Mouse (Mus musculus): ENCODE measurements around the gene 1700011L22Rik. TPM values are rescaled to one million over a fixed set of nuclear protein-coding genes. Genes with fewer than 3 reads are reported as not detected.

The 1700011L22Rik gene
- total RNA-seq, 2 experiments from 2014 or later = not detected

DNA sequence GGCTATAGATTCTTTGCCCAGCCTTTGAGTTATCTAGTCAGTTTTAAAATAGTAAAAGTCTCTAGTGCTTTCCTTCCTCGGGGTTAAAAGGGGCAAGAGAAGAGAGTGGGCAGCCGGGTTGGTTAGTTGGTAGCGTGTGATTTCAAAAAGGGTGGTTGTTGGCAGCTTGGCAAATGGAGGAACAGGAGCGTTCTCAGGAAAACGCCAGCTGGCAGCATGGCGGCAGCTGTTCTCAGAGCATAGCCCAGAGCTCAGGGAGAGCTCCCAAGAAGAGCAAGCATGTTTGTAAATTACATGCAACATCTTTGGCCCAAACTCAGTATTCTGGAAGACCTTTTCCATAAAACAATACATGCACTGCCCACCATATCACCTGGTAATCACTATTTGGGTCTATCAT lies 5.4 kb upstream of the 1700011L22Rik start:
- intact Hi-C loops (cut with DNase I) = no loop called here
- peak in 1 of 2 experiments; percentile 22 for DNase-seq (ENCODE audit: low spot score in 2 of 2)

DNA sequence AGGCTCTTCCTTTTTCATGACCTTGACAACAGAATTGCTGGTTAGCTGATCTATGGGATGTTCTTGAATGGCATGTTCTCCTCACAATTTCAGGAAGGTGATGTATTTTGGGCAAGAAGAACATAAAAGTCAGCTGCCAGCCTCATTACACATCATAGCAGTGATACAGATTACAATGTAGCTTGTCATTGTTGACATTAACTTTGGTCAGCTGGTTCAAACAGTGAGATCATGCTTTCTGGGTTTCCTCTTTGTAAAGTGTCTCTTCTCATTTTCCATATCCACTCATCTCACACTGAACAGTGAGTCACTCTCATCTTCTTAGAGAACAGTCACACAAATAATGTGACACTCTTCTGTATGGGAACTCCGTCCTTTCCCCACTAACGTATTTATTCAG lies 4.9 kb downstream of the 1700011L22Rik start:
- intact Hi-C loops (cut with DNase I) = no loop called here
- DNase-seq (ENCODE audit: low spot score in 2 of 2) = no peak

DNA sequence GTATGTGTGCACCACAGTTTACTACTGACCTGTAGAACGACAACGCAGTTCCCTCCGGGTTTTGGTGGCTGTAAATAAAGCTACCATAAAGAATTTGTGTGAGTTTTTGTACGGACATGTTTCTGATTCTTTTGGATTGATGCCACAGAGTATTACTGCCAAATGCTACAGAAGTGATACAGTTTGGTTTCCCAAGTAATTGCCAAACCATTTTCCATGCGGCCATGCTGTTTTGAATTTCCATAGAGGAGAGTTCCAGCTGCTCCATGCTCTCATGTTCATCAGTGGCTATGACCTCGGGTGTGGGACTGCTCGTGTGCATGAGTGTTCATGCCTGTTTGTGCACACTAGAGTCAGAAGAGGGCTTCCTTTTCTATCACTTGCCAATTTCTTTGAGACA lies 8.4 kb downstream of the 1700011L22Rik start:
- intact Hi-C loops (cut with DNase I) = no loop called here
- no peak for DNase-seq (ENCODE audit: low spot score in 2 of 2)

DNA sequence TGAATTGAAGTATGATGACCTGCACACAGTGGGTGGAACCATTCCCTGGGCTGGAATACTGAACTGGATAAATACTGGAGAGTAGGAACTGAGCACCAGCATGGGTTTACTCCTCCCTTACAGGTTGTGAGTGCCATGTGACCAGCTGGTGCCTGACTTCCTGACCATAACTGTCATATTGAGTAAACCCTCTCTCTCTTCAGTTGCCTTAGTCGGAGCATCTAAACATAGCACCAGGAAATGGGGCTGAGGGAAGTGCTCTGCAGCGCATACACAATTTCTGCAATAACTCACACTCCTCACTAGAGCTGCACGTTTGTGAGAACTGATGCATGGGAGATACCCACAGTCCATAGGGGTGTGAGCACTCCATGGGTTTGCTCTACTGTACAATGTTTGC lies 9.1 kb downstream of the 1700011L22Rik start:
- intact Hi-C loops (cut with DNase I) = no loop called here
- no peak for DNase-seq (ENCODE audit: low spot score in 2 of 2)

DNA sequence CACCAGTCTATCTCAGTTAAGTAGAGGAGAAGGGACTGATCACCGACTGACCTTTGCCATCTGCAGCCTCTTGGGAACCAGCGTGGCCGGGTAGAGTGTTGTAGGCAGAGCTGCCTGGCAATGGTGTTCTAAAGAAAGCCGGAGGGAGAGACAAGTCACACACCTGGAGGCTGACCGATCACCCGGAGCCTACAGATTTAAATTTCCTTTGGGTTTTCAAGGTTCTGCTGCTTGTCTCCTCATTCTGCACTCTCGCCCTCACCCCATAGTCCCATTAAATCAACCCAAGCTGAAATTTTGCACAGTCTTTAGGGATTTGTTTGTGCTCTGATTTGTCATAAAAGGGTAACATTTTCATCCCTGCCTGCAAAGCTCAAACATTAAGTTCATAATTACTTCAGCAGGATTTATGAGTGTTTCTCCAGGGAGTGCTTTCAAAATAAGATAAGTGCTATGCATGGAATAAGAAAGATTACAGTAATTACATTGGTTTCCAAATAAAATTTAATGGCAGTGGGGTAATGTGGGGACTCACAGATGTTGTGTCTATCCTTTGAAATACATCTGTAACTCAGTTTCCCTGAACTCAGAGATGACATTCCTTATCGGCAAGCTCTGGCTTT lies 19.0 kb downstream of the 1700011L22Rik start:
- no peak for DNase-seq (ENCODE audit: low spot score in 2 of 2)
- intact Hi-C loops (cut with DNase I) = no loop called here

DNA sequence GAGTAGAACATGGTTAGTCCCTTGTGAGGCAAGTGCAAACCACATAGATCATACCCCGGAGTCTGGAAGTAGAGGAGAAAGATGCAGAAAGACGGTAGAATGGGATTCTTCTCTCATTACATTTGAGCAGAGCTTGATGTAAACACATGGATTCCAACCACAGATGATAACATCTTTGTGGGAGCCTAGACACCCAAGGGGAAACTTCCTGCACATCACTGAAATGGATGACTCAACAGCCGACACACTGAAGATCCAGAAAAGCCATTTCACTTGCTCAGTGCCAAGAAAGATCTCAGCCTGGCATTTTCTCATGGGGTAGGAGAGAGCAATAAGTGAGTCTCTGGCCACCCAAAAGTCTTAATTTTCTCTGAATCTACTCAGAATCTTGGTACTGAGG lies 20.5 kb downstream of the 1700011L22Rik start:
- DNase-seq (ENCODE audit: low spot score in 2 of 2) = no peak
- intact Hi-C loops (cut with DNase I) = no loop called here

DNA sequence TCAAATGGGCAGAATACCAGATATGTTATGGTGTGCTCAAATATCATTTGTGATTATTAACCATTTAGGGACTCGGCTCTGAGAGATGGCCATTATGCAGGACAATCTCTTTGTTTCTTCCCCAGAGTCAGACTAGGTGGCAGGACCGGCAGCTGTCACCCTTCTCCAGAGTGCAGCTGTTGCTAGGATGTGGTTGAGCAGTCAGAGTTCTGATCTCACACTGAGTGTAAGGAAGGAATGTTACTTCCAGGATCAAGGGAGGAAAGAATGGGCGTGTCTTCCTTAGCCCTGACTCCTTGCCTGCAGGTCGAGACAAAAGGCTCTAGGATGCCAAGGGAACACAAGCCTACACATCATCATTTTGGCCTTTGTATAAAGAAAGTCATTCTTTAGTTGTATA lies 21.2 kb downstream of the 1700011L22Rik start:
- DNase-seq (ENCODE audit: low spot score in 2 of 2) = no peak
- intact Hi-C loops (cut with DNase I) = no loop called here

DNA sequence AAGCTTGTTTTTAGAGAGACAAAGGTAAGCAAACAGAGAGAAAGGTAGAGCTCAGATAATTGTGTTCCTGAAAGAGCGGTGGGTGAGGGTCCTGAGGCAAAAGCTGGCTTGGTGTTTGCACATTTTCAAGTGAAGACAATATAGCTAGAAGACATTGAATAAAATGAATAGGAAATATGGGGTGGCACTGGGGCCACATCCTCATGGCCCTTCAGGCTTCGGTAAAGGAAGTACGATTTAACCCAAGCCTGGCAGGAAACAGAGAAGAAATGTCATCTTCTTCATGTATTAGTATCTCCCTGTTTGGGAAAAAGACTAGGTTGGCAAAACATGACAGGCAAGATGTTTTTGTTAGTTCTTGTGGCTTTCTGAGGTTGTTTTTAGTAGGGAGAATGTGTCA lies 22.3 kb downstream of the 1700011L22Rik start:
- intact Hi-C loops (cut with DNase I) = no loop called here
- no peak for DNase-seq (ENCODE audit: low spot score in 2 of 2)

DNA sequence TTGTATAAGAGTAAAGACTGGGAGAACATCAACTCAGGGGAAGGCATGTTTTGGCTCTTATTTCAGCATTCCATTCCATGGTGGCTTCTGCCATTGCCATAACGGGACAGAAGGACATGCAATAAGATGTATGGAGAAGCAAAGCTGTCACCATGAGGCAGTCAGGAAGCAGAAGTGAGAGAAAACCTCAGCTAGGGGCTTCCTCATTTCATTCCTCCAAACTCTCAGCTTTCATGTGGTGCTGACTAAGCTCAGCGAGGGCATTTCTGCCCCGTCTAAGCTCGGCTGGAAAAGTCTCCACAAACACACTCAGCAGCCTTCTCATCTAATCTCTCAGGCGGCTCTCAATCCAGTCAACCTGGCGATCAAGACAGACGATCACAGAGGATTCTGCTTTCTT lies 22.8 kb downstream of the 1700011L22Rik start:
- no peak for DNase-seq (ENCODE audit: low spot score in 2 of 2)
- intact Hi-C loops (cut with DNase I) = no loop called here

DNA sequence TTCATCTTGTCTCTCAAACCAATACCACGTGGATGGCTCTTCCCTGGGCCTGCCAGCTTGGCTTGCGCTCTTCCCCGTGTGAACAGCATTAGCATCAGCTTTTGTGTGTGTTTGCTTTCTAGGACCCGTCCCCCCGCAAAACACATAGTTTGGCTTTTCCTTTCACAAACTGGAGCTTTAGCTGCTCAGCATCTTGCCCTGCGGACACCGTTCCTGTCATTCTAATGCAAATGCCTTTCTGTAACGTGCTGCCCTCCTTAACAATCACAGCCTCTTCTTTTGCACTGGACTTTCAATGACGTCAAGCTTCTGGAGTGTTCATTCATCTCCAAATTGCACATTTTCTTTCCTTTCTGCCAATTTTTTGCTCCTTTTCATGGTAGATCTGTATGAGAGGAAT lies 24.0 kb downstream of the 1700011L22Rik start:
- no peak for DNase-seq (ENCODE audit: low spot score in 2 of 2)
- intact Hi-C loops (cut with DNase I) = no loop called here

DNA sequence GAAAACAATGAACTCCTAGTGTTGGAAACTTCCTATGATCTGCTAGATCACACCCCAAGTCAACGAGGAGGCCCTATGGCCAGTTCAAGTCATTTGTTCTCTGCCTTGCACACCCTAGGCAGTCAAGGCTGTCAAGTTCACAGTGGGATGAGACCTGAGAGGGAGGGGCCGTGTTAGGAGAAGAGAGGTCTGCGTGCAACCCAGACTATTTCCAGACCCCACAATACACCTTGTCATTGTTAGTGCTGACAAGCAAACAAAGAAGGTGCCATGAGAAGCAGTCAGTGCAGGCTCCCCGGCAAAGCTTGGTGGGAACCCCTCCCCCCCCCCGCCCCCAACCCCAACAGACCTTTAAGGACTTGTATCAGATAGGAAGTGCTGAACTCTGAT lies 25.6 kb downstream of the 1700011L22Rik start:
- DNase-seq (ENCODE audit: low spot score in 2 of 2) = no peak
- intact Hi-C loops (cut with DNase I) = no loop called here

DNA sequence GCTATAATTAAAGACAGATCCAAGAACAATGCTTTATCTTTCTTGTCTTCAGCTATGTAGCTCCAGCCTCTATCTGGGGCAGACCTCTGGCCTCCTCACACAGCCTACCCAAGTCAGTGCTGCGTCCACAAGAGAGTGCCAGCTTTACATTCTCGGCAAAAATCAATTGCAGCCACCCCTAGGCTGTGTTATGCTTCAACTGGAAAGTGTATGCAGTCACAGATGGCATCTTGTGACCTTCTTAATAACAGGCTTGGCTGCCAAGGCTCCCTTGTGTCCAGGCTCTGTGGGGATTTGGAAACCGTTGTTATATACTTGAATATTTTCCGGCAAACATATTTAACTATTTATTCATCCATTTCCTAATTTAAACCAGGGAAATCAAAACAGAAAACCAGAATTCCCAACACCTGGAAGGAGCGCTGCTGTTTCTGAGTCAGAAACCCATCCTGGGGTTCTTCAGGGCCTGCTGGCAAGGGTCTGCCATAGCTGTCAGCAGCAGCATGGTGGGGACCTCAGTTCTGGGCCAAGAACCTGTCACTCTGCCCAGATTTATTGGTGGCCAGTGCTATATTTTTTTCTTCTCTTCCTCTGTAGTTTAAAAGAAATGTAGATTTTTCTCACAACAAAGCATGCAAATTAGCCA lies 26.1 kb downstream of the 1700011L22Rik start:
- DNase-seq (ENCODE audit: low spot score in 2 of 2) = no peak
- intact Hi-C loops (cut with DNase I) = no loop called here

DNA sequence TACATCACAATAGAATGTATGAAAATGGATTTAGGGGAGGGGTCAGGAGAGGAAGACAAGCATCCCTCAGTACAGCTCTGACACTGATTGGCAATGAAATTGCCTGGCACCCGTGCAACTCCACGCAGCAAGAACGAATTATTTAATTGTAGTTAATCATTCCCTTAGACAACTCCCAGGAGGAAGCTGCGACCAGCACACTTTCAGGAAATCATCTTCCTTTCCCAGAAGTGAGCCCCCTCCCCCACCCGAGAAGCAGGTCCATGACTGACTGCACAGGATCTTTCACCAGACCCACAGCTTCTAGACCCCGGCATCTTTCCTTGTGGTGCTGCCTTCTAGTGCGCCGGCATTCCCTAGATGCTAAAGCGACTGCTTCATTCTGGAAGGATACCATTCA lies 36.7 kb downstream of the 1700011L22Rik start:
- intact Hi-C loops (cut with DNase I) = no loop called here
- DNase-seq (ENCODE audit: low spot score in 2 of 2) = no peak

DNA sequence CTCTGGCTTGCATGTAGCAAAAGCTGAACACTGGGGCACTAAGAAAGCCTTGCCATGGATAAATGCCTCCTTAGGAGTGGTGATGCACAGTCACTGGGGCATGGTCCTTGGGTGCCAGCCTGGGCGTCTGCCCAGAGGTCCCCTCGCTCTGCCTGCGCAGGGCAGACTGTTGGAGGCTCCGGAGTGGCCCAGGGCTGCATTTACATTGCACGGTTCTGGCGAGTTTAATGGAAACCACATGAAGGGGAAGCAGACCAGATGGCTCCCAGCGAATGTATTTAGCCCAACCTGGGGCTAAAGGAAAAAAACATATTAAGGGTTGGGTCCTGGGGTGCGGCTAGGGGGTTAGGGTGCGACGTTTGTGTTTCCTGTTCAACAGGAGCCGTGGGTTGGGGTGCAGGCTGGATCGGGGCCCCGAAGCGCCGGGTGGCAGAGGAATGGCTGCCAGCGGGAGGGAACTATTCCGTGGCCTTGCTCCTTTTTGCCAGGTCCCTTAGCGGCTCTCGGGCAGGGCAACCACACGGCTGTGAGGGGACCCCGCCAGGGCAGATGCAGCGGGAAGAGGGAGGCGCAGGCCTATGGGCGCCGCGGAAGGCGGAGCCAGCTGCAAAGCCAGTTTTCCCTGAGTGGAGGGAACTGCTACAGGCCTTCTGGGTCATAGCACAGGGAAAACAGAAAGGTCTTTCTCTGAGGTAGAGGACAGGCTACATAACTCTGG lies 38.6 kb downstream of the 1700011L22Rik start:
- peak in 1 of 2 experiments; percentile 14 for DNase-seq (ENCODE audit: low spot score in 2 of 2)
- intact Hi-C loops (cut with DNase I) = no loop called here

DNA sequence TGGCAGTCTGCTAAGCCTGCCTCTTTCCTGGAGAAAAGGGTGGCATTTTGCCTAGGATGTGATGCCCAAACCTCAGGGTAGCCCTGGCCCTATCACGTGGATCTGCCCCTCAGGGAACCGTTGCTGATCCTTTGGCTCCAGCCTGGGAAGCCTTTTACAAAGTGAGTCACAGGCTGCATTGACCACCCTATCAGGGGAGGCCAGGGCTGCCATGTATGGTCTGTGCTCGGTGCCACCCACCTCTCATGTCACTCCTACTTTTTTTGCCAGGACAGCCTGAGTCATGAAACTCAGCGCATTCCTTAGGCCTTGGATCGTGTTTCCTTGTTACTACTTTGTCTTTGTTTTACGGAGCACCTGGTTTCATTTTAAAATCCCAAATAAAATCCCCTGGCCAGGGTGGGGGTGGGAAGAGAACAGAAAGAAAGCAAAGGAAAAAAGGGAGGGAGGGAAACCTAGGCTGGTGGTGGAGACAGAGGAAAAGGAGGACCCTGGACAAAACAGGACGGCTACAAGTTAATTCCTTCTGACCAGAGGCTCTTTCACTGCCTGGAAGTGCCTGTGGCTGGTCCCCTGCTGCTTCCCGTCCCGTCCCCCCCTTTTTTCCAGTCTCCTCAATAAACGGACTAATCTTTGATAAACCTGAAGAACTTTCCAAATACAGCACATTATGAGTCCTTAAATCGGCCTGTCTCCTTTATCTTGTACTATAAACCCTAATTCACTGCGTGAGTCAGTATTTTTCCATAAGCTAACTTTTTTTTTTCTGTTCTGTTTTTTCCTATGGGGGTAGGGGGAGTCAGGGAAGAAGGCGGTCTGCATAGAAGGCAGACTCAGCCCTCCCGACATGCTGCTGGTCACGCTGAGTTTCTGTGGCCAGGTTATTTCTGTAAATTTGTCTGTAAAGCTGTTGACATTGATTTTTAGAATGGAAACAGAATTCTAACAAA lies 39.4 kb downstream of the 1700011L22Rik start:
- DNase-seq (ENCODE audit: low spot score in 2 of 2) = no peak
- intact Hi-C loops (cut with DNase I) = no loop called here

DNA sequence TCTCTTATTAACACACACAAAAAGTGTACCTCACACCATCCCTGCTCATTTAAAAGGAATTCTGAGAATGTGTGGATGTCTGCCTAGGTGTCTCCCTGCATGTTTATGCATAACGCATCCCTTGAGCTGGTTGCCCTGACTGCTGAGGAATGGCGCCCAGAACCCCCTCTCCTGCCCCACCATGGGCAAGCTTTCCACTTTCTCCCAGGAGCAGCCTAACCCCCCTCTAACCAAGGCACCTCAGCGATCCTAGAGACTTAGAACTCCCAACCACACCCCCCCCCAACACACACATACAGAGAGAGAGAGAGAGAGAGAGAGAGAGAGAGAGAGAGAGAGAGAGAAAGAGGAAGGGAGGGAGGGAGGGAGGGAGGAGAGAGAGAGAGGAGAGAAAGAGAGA lies 40.2 kb downstream of the 1700011L22Rik start:
- intact Hi-C loops (cut with DNase I) = no loop called here
- no peak for DNase-seq (ENCODE audit: low spot score in 2 of 2)

DNA sequence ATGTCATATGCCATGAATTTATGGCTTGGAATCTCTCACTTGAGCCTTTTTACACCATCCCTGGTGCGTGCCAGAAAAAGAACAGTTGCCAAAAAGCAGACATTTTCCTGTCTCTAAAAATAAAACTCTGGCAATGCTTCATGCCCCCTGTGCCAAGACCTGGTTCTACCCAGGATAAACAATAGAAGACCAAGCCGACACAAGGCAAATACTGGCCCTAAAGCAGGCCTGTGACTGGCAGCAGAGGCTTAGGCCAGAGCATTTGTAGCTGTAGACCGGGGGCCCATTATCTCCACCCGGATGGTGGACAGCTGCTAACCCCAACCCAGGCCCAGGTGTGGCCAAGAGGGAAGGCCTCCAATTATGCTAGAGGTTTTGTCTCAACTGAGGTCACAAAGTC lies 41.5 kb downstream of the 1700011L22Rik start:
- no peak for DNase-seq (ENCODE audit: low spot score in 2 of 2)
- intact Hi-C loops (cut with DNase I) = no loop called here

DNA sequence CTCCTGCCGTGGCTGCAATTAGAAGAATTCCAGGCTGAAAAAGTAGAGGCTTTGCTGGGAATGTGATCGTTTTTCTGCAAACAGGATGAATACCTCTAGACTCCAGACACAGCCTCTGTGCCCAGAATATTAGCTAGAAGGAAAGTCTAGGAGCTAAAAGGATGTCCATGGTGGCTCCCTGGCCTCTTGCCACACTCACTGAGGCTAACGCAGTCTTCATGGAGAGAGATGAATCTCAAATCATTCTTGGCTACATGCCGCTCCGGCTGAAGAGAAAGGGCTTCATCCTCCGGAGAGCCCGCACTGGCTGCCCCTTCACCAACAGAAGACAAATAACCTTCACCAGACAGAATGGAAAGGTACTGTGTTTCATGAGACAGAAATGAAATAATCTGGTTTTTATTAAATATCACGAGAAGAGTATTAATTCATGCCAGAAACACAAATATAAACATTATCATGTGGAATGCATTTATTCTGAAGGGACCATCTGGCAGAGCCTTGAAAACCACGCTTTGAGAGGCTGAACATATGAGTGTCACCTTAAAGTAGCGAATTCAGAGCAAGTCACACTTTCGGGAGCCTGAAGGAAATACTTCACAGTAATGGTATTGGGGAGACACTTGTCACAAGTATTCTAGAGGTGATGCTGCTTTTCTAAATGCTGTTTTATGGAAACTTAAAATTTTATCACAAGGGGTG lies 46.8 kb downstream of the 1700011L22Rik start:
- intact Hi-C loops (cut with DNase I) = no loop called here
- no peak for DNase-seq (ENCODE audit: low spot score in 2 of 2)

DNA sequence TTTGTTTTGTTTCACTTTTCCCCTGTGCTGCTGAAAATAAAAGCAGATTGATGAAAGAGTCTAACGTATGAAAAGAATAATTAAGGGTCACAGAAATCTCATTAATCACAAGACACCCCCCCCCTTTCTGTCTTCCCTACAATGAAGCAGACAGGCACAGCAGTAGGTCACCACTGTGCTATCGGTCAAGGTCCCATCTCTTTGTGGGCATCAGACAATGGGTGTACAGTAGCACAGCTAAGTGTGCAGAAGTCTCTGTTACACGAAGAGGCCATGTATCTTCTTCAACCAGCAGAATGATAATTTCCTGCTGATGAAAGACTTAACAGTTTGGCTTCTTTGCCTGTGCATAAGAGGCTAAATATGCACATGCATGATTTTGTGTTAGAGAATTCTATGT lies 49.7 kb downstream of the 1700011L22Rik start:
- no peak for DNase-seq (ENCODE audit: low spot score in 2 of 2)
- intact Hi-C loops (cut with DNase I) = no loop called here
